In genomic region chr6:106726078-106726477, GRCm38 (mm10) we compare ENCODE assay signal across 27 mouse cellular contexts. TPM values are rescaled to one million over a fixed set of nuclear protein-coding genes. Genes with fewer than 3 reads are reported as not detected.
A peak's percentile ranks its signal among the peaks of the same experiment; 100 is the strongest.
DNase-seq lines count a peak whose midpoint lies in the region; ATAC-seq and TF ChIP-seq lines count a peak whose summit lies in the region.
"Had no signal": no experiment of that assay in that cellular context is flagged by ENCODE, and none has a peak within 500 bp of the region (broad histone marks: within the 10 kb centered on the region; RNA-seq: fewer than 3 reads in every experiment).

No protein-coding gene starts in this region.

- H3K27ac ChIP-seq in liver, embryonic 13.5 days: no peak overlapping the region
- no peak overlapping the region for H3K27ac ChIP-seq in liver, embryonic 14.5 days
- H3K27ac ChIP-seq in hindbrain, embryonic 10.5 days: no peak overlapping the region
- H3K27ac ChIP-seq: embryonic facial prominence, embryonic 10.5 days; midbrain, embryonic 15.5 days; neural tube, embryonic 15.5 days; stomach, postnatal 0 days had no signal

- no peaks in the 10 kb centered on the region for H3K9me3 ChIP-seq in liver, embryonic 13.5 days (replicated peaks)
- H3K9me3 ChIP-seq in liver, embryonic 14.5 days (ENCODE audit: control insufficient read depth, low read length): no peaks in the 10 kb centered on the region
- H3K9me3 ChIP-seq in hindbrain, embryonic 10.5 days: no peaks in the 10 kb centered on the region
- H3K9me3 ChIP-seq: embryonic facial prominence, embryonic 10.5 days; midbrain, embryonic 15.5 days; neural tube, embryonic 15.5 days had no signal

- peak overlapping the region; percentile 19; the same call in 1 of the 2 replicates for H3K4me2 ChIP-seq in liver, embryonic 13.5 days
- H3K4me2 ChIP-seq in liver, embryonic 14.5 days (ENCODE audit: low read depth): peak overlapping the region; percentile 28; the same call in 1 of the 2 replicates
- H3K4me2 ChIP-seq: midbrain, embryonic 15.5 days; neural tube, embryonic 15.5 days had no signal

- no peaks in the 10 kb centered on the region for H3K4me1 ChIP-seq in liver, embryonic 13.5 days (replicated peaks)
- no peaks in the 10 kb centered on the region for H3K4me1 ChIP-seq in liver, embryonic 14.5 days (replicated peaks; ENCODE audit: control insufficient read depth in 2 of 2, insufficient read depth in 2 of 2, low read length in 1 of 2)
- H3K4me1 ChIP-seq in hindbrain, embryonic 10.5 days (replicated peaks): no peaks in the 10 kb centered on the region
- H3K4me1 ChIP-seq: embryonic facial prominence, embryonic 10.5 days; midbrain, embryonic 15.5 days had no signal

- no peak for ATAC-seq in liver, embryonic 13.5 days (ENCODE audit: low read depth)
- ATAC-seq in activated CD4-positive, CD25-positive, alpha-beta regulatory T cell, adult 4 months: peak; percentile 40
- ATAC-seq in liver, embryonic 14.5 days (ENCODE audit: insufficient read depth): no peak
- peak; percentile 7; the same call in 1 of the 2 replicates for ATAC-seq in neutrophil, adult 5-6 weeks (ENCODE audit: extremely low read depth, insufficient number of reproducible peaks, low FRiP score, poor library complexity, severe bottlenecking)
- ATAC-seq: inflammation-experienced regulatory T-cells, adult 6 months; midbrain, embryonic 15.5 days had no signal

- H3K4me3 ChIP-seq in liver, embryonic 13.5 days (replicated peaks): no peak overlapping the region
- no peak overlapping the region for H3K4me3 ChIP-seq in liver, embryonic 14.5 days (ENCODE audit: insufficient read depth in 1 of 2, low read depth in 2 of 2, low read length in 2 of 2)
- no peak overlapping the region for H3K4me3 ChIP-seq in hindbrain, embryonic 10.5 days
- H3K4me3 ChIP-seq: embryonic facial prominence, embryonic 10.5 days; midbrain, embryonic 15.5 days; myocyte; neural tube, embryonic 15.5 days had no signal

- no peak for TF ChIP-seq CTCF in liver, embryonic 14.5 days (IDR thresholded peaks at IDR 0.05; ENCODE audit: low read depth)

- TF ChIP-seq EP300 in liver, embryonic 14.5 days (IDR thresholded peaks at IDR 0.05; ENCODE audit: low read depth): no peak

- DNase-seq in liver, embryonic 13.5 days: no peak
- DNase-seq in liver: no peak
- no peak for DNase-seq in liver, embryonic 14.5 days (ENCODE audit: low read depth in 3 of 3, low spot score in 3 of 3)
- DNase-seq in hindbrain, embryonic 10.5 days (ENCODE audit: low spot score): no peak
- DNase-seq in right cerebral cortex, postnatal 25 days: no peak
- DNase-seq in layer of hippocampus, adult 18-20 months (ENCODE audit: low spot score in 2 of 2): no peak
- DNase-seq: adrenal gland, postnatal 36 days; cerebellum, adult 2 months; cerebellum, postnatal 36 days; gastrocnemius, postnatal 10 days; kidney, adult 2 months; kidney, postnatal 14 days; left cerebral cortex, postnatal 4 days had no signal

- no peak overlapping the region for H3K9ac ChIP-seq in liver, embryonic 13.5 days
- no peak overlapping the region for H3K9ac ChIP-seq in liver, embryonic 14.5 days (replicated peaks)
- H3K9ac ChIP-seq: midbrain, embryonic 15.5 days; neural tube, embryonic 15.5 days had no signal

- WGBS in liver, embryonic 13.5 days (ENCODE audit: insufficient replicate concordance): 22% methylated on average over 6 of the region's 6 CpGs
- 16% methylated on average over 6 of the region's 6 CpGs for WGBS in liver, embryonic 14.5 days (ENCODE audit: insufficient replicate concordance)
- WGBS in hindbrain, embryonic 10.5 days: 74% methylated on average over 6 of the region's 6 CpGs

- no peaks in the 10 kb centered on the region for H3K27me3 ChIP-seq in liver, embryonic 13.5 days
- no peaks in the 10 kb centered on the region for H3K27me3 ChIP-seq in liver, embryonic 14.5 days (ENCODE audit: control insufficient read depth, insufficient read depth, low read length)
- no peaks in the 10 kb centered on the region for H3K27me3 ChIP-seq in hindbrain, embryonic 10.5 days (ENCODE audit: insufficient read depth, poor library complexity, severe bottlenecking)
- H3K27me3 ChIP-seq: midbrain, embryonic 15.5 days; neural tube, embryonic 15.5 days had no signal

- H3K36me3 ChIP-seq in liver, embryonic 13.5 days: no peaks in the 10 kb centered on the region
- no peaks in the 10 kb centered on the region for H3K36me3 ChIP-seq in liver, embryonic 14.5 days (replicated peaks; ENCODE audit: control insufficient read depth, insufficient read depth, low read depth)
- no peaks in the 10 kb centered on the region for H3K36me3 ChIP-seq in hindbrain, embryonic 10.5 days
- H3K36me3 ChIP-seq: embryonic facial prominence, embryonic 10.5 days; midbrain, embryonic 15.5 days; neural tube, embryonic 15.5 days had no signal

RNA-seq across cellular contexts. Expression of gene Il5ra, which starts 22.8 kb away (rescaled TPM):
- 0.09 and 0.10 TPM in 2 replicates for polyA plus RNA-seq in liver, embryonic 13.5 days (2015; fragmentation: Nextera tagmentation; extraction: Ambion mirVana)
- polyA plus RNA-seq in activated CD4-positive, CD25-positive, alpha-beta regulatory T cell, adult 4 months (2017; shearing (Covaris generic)): under 1 TPM in 1 of 2 experiments, not detected in 1; 0.34 TPM
- 0.08 and 0.09 TPM in 2 replicates for polyA plus RNA-seq in liver, embryonic 14.5 days (2012; rRNA removed)
- 0.09 and 0.13 TPM in 2 replicates for polyA plus RNA-seq in liver, embryonic 14.5 days (2014; fragmentation: Nextera tagmentation; extraction: Ambion mirVana)
- total RNA-seq in neutrophil, adult 5-6 weeks (2017): 25.5 and 30.4 TPM in 2 replicates
- 0.05 TPM in 1 of 2 replicates, not detected in the other for polyA plus RNA-seq in hindbrain, embryonic 10.5 days (2016; fragmentation: Nextera tagmentation; extraction: Ambion mirVana)
- total RNA-seq in layer of hippocampus, adult 18-20 months (2021): not detected
- total RNA-seq: adrenal gland, postnatal 36 days; gastrocnemius, postnatal 10 days; heart, adult 8-10 months; layer of hippocampus, adult 8-10 months; left cerebral cortex, adult 18-20 months; left cerebral cortex, postnatal 4 days had no signal
- polyA plus RNA-seq: cerebellum, adult 2 months; embryonic facial prominence, embryonic 10.5 days; forebrain, embryonic 11.5 days; hindbrain, embryonic 11.5 days; liver, adult 2 months; midbrain, embryonic 15.5 days; myocyte; stomach, postnatal 0 days had no signal

RNA-seq across cellular contexts. Expression of gene Trnt1, which starts 42.8 kb away (rescaled TPM):
- polyA plus RNA-seq in liver, embryonic 13.5 days (2015; fragmentation: Nextera tagmentation; extraction: Ambion mirVana): 49.2 and 58.8 TPM in 2 replicates
- polyA plus RNA-seq in activated CD4-positive, CD25-positive, alpha-beta regulatory T cell, adult 4 months (2017; shearing (Covaris generic)): 100 to 1,000 TPM in 1 of 2 experiments, 10 to 100 TPM in 1; 89.5 to 104 TPM
- 7.9 and 14.0 TPM in 2 replicates for polyA plus RNA-seq in liver, embryonic 14.5 days (2012; rRNA removed)
- 33.4 and 35.8 TPM in 2 replicates for polyA plus RNA-seq in liver, embryonic 14.5 days (2014; fragmentation: Nextera tagmentation; extraction: Ambion mirVana)
- 93.4 and 106 TPM in 2 replicates for total RNA-seq in neutrophil, adult 5-6 weeks (2017)
- polyA plus RNA-seq in hindbrain, embryonic 10.5 days (2016; fragmentation: Nextera tagmentation; extraction: Ambion mirVana): 54.9 and 63.2 TPM in 2 replicates
- 10 to 100 TPM; 51.9 to 55.7 TPM for total RNA-seq in layer of hippocampus, adult 18-20 months (2021)

Comparison
In these comparisons a context has a peak if more than half of its experiments do, and no peak if none do; other contexts are left out.
1. ATAC-seq: peak in activated CD4-positive, CD25-positive, alpha-beta regulatory T cell, adult 4 months (single experiment) and neutrophil, adult 5-6 weeks (single experiment); none in liver, embryonic 13.5 days (single experiment) and liver, embryonic 14.5 days (single experiment).